Comparison of ENCODE assay signal across 9 mouse cellular contexts in the genomic region with DNA sequence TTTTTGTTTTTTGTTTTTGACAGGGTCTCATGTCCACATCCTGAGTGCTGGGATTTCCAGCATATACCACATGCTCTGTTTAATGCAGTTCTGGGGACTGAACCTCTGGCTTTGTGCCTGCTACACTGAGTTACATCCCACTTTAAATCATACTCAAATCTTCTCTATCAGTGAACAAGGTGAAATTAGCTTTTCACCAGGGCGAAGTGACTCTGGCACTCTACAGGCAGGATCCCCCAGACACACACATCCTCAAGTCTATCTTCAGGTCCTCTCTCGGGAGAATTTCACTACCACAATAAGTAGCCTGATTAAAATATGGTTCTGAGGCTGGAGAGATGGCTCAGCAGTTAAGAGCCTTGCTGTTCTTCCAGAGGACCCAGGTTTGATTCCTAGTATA. TPM values are rescaled to one million over a fixed set of nuclear protein-coding genes. Genes with fewer than 3 reads are reported as not detected.
DNase-seq lines count a peak whose midpoint lies in the region; ATAC-seq and TF ChIP-seq lines count a peak whose summit lies in the region.
"Had no signal": no experiment of that assay in that cellular context is flagged by ENCODE, and none has a peak within 500 bp of the region (broad histone marks: within the 10 kb centered on the region; RNA-seq: fewer than 3 reads in every experiment).

No protein-coding gene starts in this region.

- peaks cover 30% of the 10 kb centered on the region for H3K4me1 ChIP-seq in kidney, embryonic 14.5 days (ENCODE audit: control insufficient read depth, insufficient read depth, low read length)
- H3K4me1 ChIP-seq in embryonic facial prominence, embryonic 10.5 days, result peaks cover 49% of the 10 kb centered on the region
- peaks cover 25% of the 10 kb centered on the region for H3K4me1 ChIP-seq in hindbrain, postnatal 0 days (ENCODE audit: insufficient read depth, low read length)

- H3K27me3 ChIP-seq in kidney, embryonic 14.5 days (ENCODE audit: control insufficient read depth, insufficient read depth, low read length), result no peaks in the 10 kb centered on the region
- H3K27me3 ChIP-seq in embryonic facial prominence, embryonic 10.5 days (replicated peaks; ENCODE audit: low read depth, poor library complexity, severe bottlenecking), result no peaks in the 10 kb centered on the region
- H3K27me3 ChIP-seq in hindbrain, postnatal 0 days (ENCODE audit: insufficient read depth, low read length), result no peaks in the 10 kb centered on the region
- H3K27me3 ChIP-seq in myocyte (ENCODE audit: control insufficient read depth, insufficient read depth, insufficient read length), result no peaks in the 10 kb centered on the region

- WGBS in kidney, embryonic 14.5 days, result 75% methylated on average over 2 of the region's 2 CpGs
- WGBS in embryonic facial prominence, embryonic 10.5 days, result 83% methylated on average over 2 of the region's 2 CpGs
- 74% methylated on average over 2 of the region's 2 CpGs for WGBS in hindbrain, postnatal 0 days

- H3K36me3 ChIP-seq in kidney, embryonic 14.5 days (ENCODE audit: control insufficient read depth, insufficient read depth, low read length), result peaks cover 20% of the 10 kb centered on the region
- H3K36me3 ChIP-seq in embryonic facial prominence, embryonic 10.5 days (replicated peaks), result peaks cover 55% of the 10 kb centered on the region
- no peaks in the 10 kb centered on the region for H3K36me3 ChIP-seq in hindbrain, postnatal 0 days (ENCODE audit: insufficient read depth, low read length)
- H3K36me3 ChIP-seq in myocyte (ENCODE audit: control insufficient read depth, insufficient read depth), result peaks cover 18% of the 10 kb centered on the region

- peak overlapping the region; percentile 95; the same call in 1 of the 2 replicates for H3K27ac ChIP-seq in kidney, embryonic 14.5 days (ENCODE audit: low read depth, low read length)
- H3K27ac ChIP-seq in embryonic facial prominence, embryonic 10.5 days (replicated peaks), result no peak overlapping the region; the same call in 1 of the 2 replicates
- H3K27ac ChIP-seq in hindbrain, postnatal 0 days, result no peak overlapping the region

- H3K4me2 ChIP-seq in kidney, embryonic 14.5 days (replicated peaks; ENCODE audit: low read depth, low read length), result peak overlapping the region; percentile 76
- H3K4me2 ChIP-seq in hindbrain, postnatal 0 days (ENCODE audit: low read depth, low read length), result peak overlapping the region; percentile 77
- peak overlapping the region; percentile 92 for H3K4me2 ChIP-seq in myocyte (ENCODE audit: low read depth)

- H3ac ChIP-seq in myocyte (ENCODE audit: control insufficient read depth, insufficient read length), result peak overlapping the region; percentile 77

- no peak for DNase-seq in kidney, adult 18-20 months
- DNase-seq in embryonic facial prominence, embryonic 10.5 days (ENCODE audit: low spot score), result no peak
- no peak for DNase-seq in hindbrain, postnatal 0 days (ENCODE audit: low spot score)
- DNase-seq in right cerebral cortex, postnatal 10 days (ENCODE audit: low spot score in 2 of 2), result no peak
- no peak for DNase-seq in frontal cortex, postnatal 14 days (ENCODE audit: low spot score in 2 of 2)
- no peak for DNase-seq in adrenal gland, adult 8-10 months
- DNase-seq: right cerebral cortex, postnatal 4 days had no signal

- H3K4me3 ChIP-seq in kidney, embryonic 14.5 days (ENCODE audit: low read length), result peak overlapping the region; percentile 98
- peak overlapping the region; percentile 100 for H3K4me3 ChIP-seq in embryonic facial prominence, embryonic 10.5 days
- peak overlapping the region; percentile 67 for H3K4me3 ChIP-seq in hindbrain, postnatal 0 days (ENCODE audit: low read length)
- H3K4me3 ChIP-seq in myocyte, result peak overlapping the region; percentile 52

- H3K79me2 ChIP-seq in myocyte (ENCODE audit: control insufficient read depth, insufficient read depth), result peaks cover 29% of the 10 kb centered on the region

- no peaks in the 10 kb centered on the region for H3K9me3 ChIP-seq in kidney, embryonic 14.5 days (ENCODE audit: control insufficient read depth, low read length)
- H3K9me3 ChIP-seq in embryonic facial prominence, embryonic 10.5 days, result peaks cover 7% of the 10 kb centered on the region; the same call in 1 of the 2 replicates
- H3K9me3 ChIP-seq in hindbrain, postnatal 0 days (ENCODE audit: low read length), result no peaks in the 10 kb centered on the region

- TF ChIP-seq POLR2A in myocyte (IDR thresholded peaks at IDR 0.05; ENCODE audit: insufficient read length, low read depth), result no peak

- peak overlapping the region; percentile 93; the same call in 1 of the 2 replicates for H3K9ac ChIP-seq in kidney, embryonic 14.5 days (ENCODE audit: low read depth, low read length)
- H3K9ac ChIP-seq in hindbrain, postnatal 0 days (replicated peaks; ENCODE audit: low read length), result peak overlapping the region; percentile 87

- ATAC-seq in kidney, embryonic 14.5 days (ENCODE audit: low FRiP score, low TSS enrichment), result no peak
- ATAC-seq in hindbrain, postnatal 0 days, result no peak

- TF ChIP-seq CTCF in hindbrain, postnatal 0 days (IDR thresholded peaks at IDR 0.05; ENCODE audit: low read depth), result no peak

TF ChIP-seq in myocyte, 11 proteins besides CTCF, POLR2A, EP300 and RAD21:
- TF ChIP-seq MAX (IDR thresholded peaks at IDR 0.05; ENCODE audit: low read depth) (no peak), MYOD1 (IDR thresholded peaks at IDR 0.05; ENCODE audit: control insufficient read depth in 1 of 3, insufficient read length in 2 of 3, low read depth in 2 of 3) (no peak), REST (IDR thresholded peaks at IDR 0.05; ENCODE audit: insufficient read depth, insufficient read length) (no peak), E2F4 (IDR thresholded peaks at IDR 0.05; ENCODE audit: insufficient read depth) (no peak), POLR2AphosphoS2 (IDR thresholded peaks at IDR 0.05; ENCODE audit: insufficient read length, low read depth) (no peak), CEBPB (IDR thresholded peaks at IDR 0.05; ENCODE audit: insufficient read depth, poor library complexity, severe bottlenecking) (no peak), MYOG (IDR thresholded peaks at IDR 0.05; ENCODE audit: control insufficient read depth in 1 of 3, insufficient read depth in 1 of 3, insufficient read length in 2 of 3, low read depth in 2 of 3) (no peak), SRF (IDR thresholded peaks at IDR 0.05; ENCODE audit: control insufficient read depth, insufficient read length, low read depth) (no peak), USF1 (IDR thresholded peaks at IDR 0.05; ENCODE audit: low read depth) (no peak), TCF12 (IDR thresholded peaks at IDR 0.05; ENCODE audit: insufficient read depth, poor library complexity, severe bottlenecking) (no peak), TCF3 (IDR thresholded peaks at IDR 0.05; ENCODE audit: insufficient read length, low read depth) (no peak)
TF ChIP-seq in myocyte: peak in this region for 0.

RNA-seq across cellular contexts. Expression of gene Cox14, which starts 1.1 kb away (rescaled TPM):
- polyA plus RNA-seq in kidney, embryonic 14.5 days (2014; fragmentation: Nextera tagmentation; extraction: Ambion mirVana), result 184 and 218 TPM in 2 replicates
- 129 and 131 TPM in 2 replicates for polyA plus RNA-seq in embryonic facial prominence, embryonic 10.5 days (2016; fragmentation: Nextera tagmentation; extraction: Ambion mirVana)
- total RNA-seq in hindbrain, postnatal 0 days (2014; rRNA removed), result 61.2 and 101 TPM in 2 replicates
- polyA plus RNA-seq in hindbrain, postnatal 0 days (2015; fragmentation: Nextera tagmentation; extraction: Ambion mirVana), result 201 and 202 TPM in 2 replicates
- polyA plus RNA-seq in myocyte (2012; fragmentation: generic; extraction: Trizol), result 410 TPM
- 100 to 1,000 TPM; 200 to 304 (median 253) TPM for total RNA-seq in adrenal gland, adult 8-10 months (2022)

RNA-seq across cellular contexts. Expression of gene Gpd1, which starts 9.2 kb away (rescaled TPM):
- 2.0 and 3.1 TPM in 2 replicates for polyA plus RNA-seq in kidney, embryonic 14.5 days (2014; fragmentation: Nextera tagmentation; extraction: Ambion mirVana)
- 0.42 and 0.55 TPM in 2 replicates for polyA plus RNA-seq in embryonic facial prominence, embryonic 10.5 days (2016; fragmentation: Nextera tagmentation; extraction: Ambion mirVana)
- total RNA-seq in hindbrain, postnatal 0 days (2014; rRNA removed), result 2.8 and 3.7 TPM in 2 replicates
- polyA plus RNA-seq in hindbrain, postnatal 0 days (2015; fragmentation: Nextera tagmentation; extraction: Ambion mirVana), result 2.5 TPM in 2 replicates
- polyA plus RNA-seq in myocyte (2012; fragmentation: generic; extraction: Trizol), result 6.9 TPM
- 100 to 1,000 TPM; 189 to 666 (median 461) TPM for total RNA-seq in adrenal gland, adult 8-10 months (2022)

RNA-seq across cellular contexts. Expression of gene Gm17349, which starts 21.3 kb away (rescaled TPM):
- not detected in 2 replicates for polyA plus RNA-seq in kidney, embryonic 14.5 days (2014; fragmentation: Nextera tagmentation; extraction: Ambion mirVana)
- not detected in 2 replicates for polyA plus RNA-seq in embryonic facial prominence, embryonic 10.5 days (2016; fragmentation: Nextera tagmentation; extraction: Ambion mirVana)
- not detected in 2 replicates for total RNA-seq in hindbrain, postnatal 0 days (2014; rRNA removed)
- not detected in 2 replicates for polyA plus RNA-seq in hindbrain, postnatal 0 days (2015; fragmentation: Nextera tagmentation; extraction: Ambion mirVana)
- polyA plus RNA-seq in myocyte (2012; fragmentation: generic; extraction: Trizol), result not detected
- 10 to 100 TPM; 30.4 to 55.2 (median 34.8) TPM for total RNA-seq in adrenal gland, adult 8-10 months (2022)

RNA-seq across cellular contexts. Expression of gene Smarcd1, which starts 24.6 kb away (rescaled TPM):
- polyA plus RNA-seq in kidney, embryonic 14.5 days (2014; fragmentation: Nextera tagmentation; extraction: Ambion mirVana), result 54.3 and 74.2 TPM in 2 replicates
- polyA plus RNA-seq in embryonic facial prominence, embryonic 10.5 days (2016; fragmentation: Nextera tagmentation; extraction: Ambion mirVana), result 83.3 and 89.1 TPM in 2 replicates
- 74.0 and 89.4 TPM in 2 replicates for total RNA-seq in hindbrain, postnatal 0 days (2014; rRNA removed)
- polyA plus RNA-seq in hindbrain, postnatal 0 days (2015; fragmentation: Nextera tagmentation; extraction: Ambion mirVana), result 78.1 and 91.2 TPM in 2 replicates
- 18.9 TPM for polyA plus RNA-seq in myocyte (2012; fragmentation: generic; extraction: Trizol)
- 10 to 100 TPM; 45.2 to 90.5 (median 62.8) TPM for total RNA-seq in adrenal gland, adult 8-10 months (2022)

RNA-seq across cellular contexts. Expression of gene Cers5, which starts 46.1 kb away (rescaled TPM):
- polyA plus RNA-seq in kidney, embryonic 14.5 days (2014; fragmentation: Nextera tagmentation; extraction: Ambion mirVana), result 74.9 and 87.7 TPM in 2 replicates
- 60.2 and 63.8 TPM in 2 replicates for polyA plus RNA-seq in embryonic facial prominence, embryonic 10.5 days (2016; fragmentation: Nextera tagmentation; extraction: Ambion mirVana)
- 92.8 and 105 TPM in 2 replicates for total RNA-seq in hindbrain, postnatal 0 days (2014; rRNA removed)
- polyA plus RNA-seq in hindbrain, postnatal 0 days (2015; fragmentation: Nextera tagmentation; extraction: Ambion mirVana), result 73.0 and 73.9 TPM in 2 replicates
- 68.6 TPM for polyA plus RNA-seq in myocyte (2012; fragmentation: generic; extraction: Trizol)
- 10 to 100 TPM; 58.2 to 67.4 (median 59.8) TPM for total RNA-seq in adrenal gland, adult 8-10 months (2022)
